Mouse (Mus musculus): Measurements from ENCODE around the gene 1700022I11Rik.

- TF ChIP-seq CEBPB (IDR thresholded peaks at IDR 0.05; ENCODE audit: low read depth) (no peak), CTCF (IDR thresholded peaks at IDR 0.05; ENCODE audit: control insufficient read depth, insufficient read depth, insufficient read length) (no peak), MYOD1 (IDR thresholded peaks at IDR 0.05; ENCODE audit: control insufficient read depth, insufficient read length, low read depth) (no peak), MYOG (IDR thresholded peaks at IDR 0.05; ENCODE audit: control insufficient read depth, extremely low read depth, insufficient read length) (no peak), MAX (IDR thresholded peaks at IDR 0.05) (no peak)
These were observed 11.4 kb upstream of the 1700022I11Rik start for GRCm38 (mm10) chr4:42957979-42958378.
